Mouse (Mus musculus) embryo, embryonic 10 days (tissue): ENCODE measurements at regions not wholly inside any gene's neighbourhood (a gene's known extent, or its start where the extent isn't known, plus 50 kb on each side); places are given as distances from the start of the nearest gene placed in this dataset.
A peak's percentile ranks its signal among the peaks of the same experiment; 100 is the strongest.

Experiments used
- DNase-seq: peaks from one replicate; pipeline ENCODE4 v3.0.0-alpha.2; 2015; ENCODE audit warnings: low spot score

- DNase-seq: no peak
Observed at GRCm38 (mm10) chr8:115626396-115627136, 81.0 kb downstream of the Maf start.

GRCm38 (mm10) chr8:115625072-115625471, 82.5 kb downstream of the Maf start:
- no peak for DNase-seq

- no peak for DNase-seq
Observed at GRCm38 (mm10) chr8:115618049-115618760, 89.4 kb downstream of the Maf start.

GRCm38 (mm10) chr8:115616871-115617605, 90.6 kb downstream of the Maf start:
- no peak for DNase-seq

- DNase-seq: no peak
Observed at GRCm38 (mm10) chr8:115613946-115614584, 93.5 kb downstream of the Maf start.

- no peak for DNase-seq
Observed at GRCm38 (mm10) chr8:115612119-115612518, 95.5 kb downstream of the Maf start.

- no peak for DNase-seq
Observed at GRCm38 (mm10) chr8:115599771-115600170, 107.8 kb downstream of the Maf start.

- DNase-seq: no peak
Observed at GRCm38 (mm10) chr8:115597226-115597953, 110.2 kb downstream of the Maf start.

GRCm38 (mm10) chr8:115589721-115590120, 117.9 kb downstream of the Maf start:
- DNase-seq: no peak

GRCm38 (mm10) chr8:115589076-115589475, 118.5 kb downstream of the Maf start:
- DNase-seq: no peak

- DNase-seq: no peak
Observed at GRCm38 (mm10) chr8:115584311-115584907, 123.2 kb downstream of the Maf start.

- no peak for DNase-seq
Observed at GRCm38 (mm10) chr8:115583221-115583620, 124.4 kb downstream of the Maf start.

GRCm38 (mm10) chr8:115581940-115582517, 125.6 kb downstream of the Maf start:
- DNase-seq: no peak

- DNase-seq: no peak
Observed at GRCm38 (mm10) chr8:115568394-115568793, 139.2 kb downstream of the Maf start.

GRCm38 (mm10) chr8:115565768-115566167, 141.8 kb downstream of the Maf start:
- no peak for DNase-seq

- DNase-seq: peak; percentile 29
Observed at GRCm38 (mm10) chr8:115562362-115562761, 145.2 kb downstream of the Maf start.

- peak; percentile 11 for DNase-seq
Observed at GRCm38 (mm10) chr8:115560985-115561916, 146.3 kb downstream of the Maf start.

GRCm38 (mm10) chr8:115555452-115555851, 152.1 kb downstream of the Maf start:
- no peak for DNase-seq

GRCm38 (mm10) chr8:115554185-115554584, 153.4 kb downstream of the Maf start:
- DNase-seq: no peak

- no peak for DNase-seq
Observed at GRCm38 (mm10) chr8:115551262-115551661, 156.3 kb downstream of the Maf start.
